ENCODE assay signal across 29 mouse cellular contexts in genomic region chr6:120489461-120489860, GRCm38 (mm10). TPM values are rescaled to one million over a fixed set of nuclear protein-coding genes. Genes with fewer than 3 reads are reported as not detected.
DNase-seq lines count a peak whose midpoint lies in the region; ATAC-seq and TF ChIP-seq lines count a peak whose summit lies in the region.
"Had no signal": no experiment of that assay in that cellular context is flagged by ENCODE, and none has a peak within 500 bp of the region (broad histone marks: within the 10 kb centered on the region; RNA-seq: fewer than 3 reads in every experiment).

No protein-coding gene starts in this region.

- H3K9me3 ChIP-seq in hindbrain, embryonic 15.5 days = no peaks in the 10 kb centered on the region
- H3K9me3 ChIP-seq in hindbrain, embryonic 11.5 days (ENCODE audit: control insufficient read depth, low read length) = no peaks in the 10 kb centered on the region
- H3K9me3 ChIP-seq in midbrain, embryonic 13.5 days = no peaks in the 10 kb centered on the region
- no peaks in the 10 kb centered on the region for H3K9me3 ChIP-seq in midbrain, postnatal 0 days (ENCODE audit: low read length)
- H3K9me3 ChIP-seq: forebrain, embryonic 13.5 days; heart, embryonic 15.5 days; intestine, embryonic 15.5 days; limb, embryonic 15.5 days had no signal

- DNase-seq in hindbrain, embryonic 11.5 days (ENCODE audit: low spot score) = no peak
- no peak for DNase-seq in midbrain, postnatal 0 days (ENCODE audit: low spot score)
- DNase-seq in 416B (ENCODE audit: low read depth) = peak; percentile 57
- peak; percentile 24 for DNase-seq in naive thymus-derived CD4-positive, alpha-beta T cell, adult 2 months (ENCODE audit: low read depth)
- DNase-seq in frontal cortex, postnatal 14 days (ENCODE audit: low spot score in 2 of 2) = no peak
- DNase-seq in urinary bladder, postnatal 25 days (ENCODE audit: low spot score) = no peak
- DNase-seq: adrenal gland, adult 8-10 months; B cell, adult 2 months; cerebellum, adult 11-12 months; cerebellum, postnatal 14 days; gastrocnemius, adult 2 months; heart, postnatal 36 days; kidney, adult 9 months; kidney, postnatal 14 days; left cerebral cortex, postnatal 4 days; lung, embryonic 14.5 days; right cerebral cortex, postnatal 14 days; thymus, postnatal 14 days had no signal

- ATAC-seq in hindbrain, embryonic 15.5 days (ENCODE audit: low FRiP score, low read depth) = no peak
- ATAC-seq in hindbrain, embryonic 11.5 days (ENCODE audit: low FRiP score) = no peak
- ATAC-seq in midbrain, embryonic 13.5 days = no peak
- no peak for ATAC-seq in midbrain, postnatal 0 days (ENCODE audit: low FRiP score)
- ATAC-seq: forebrain, embryonic 13.5 days; intestine, embryonic 15.5 days had no signal

- no peak for TF ChIP-seq CTCF in midbrain, postnatal 0 days (IDR thresholded peaks at IDR 0.05)

- no peak overlapping the region for H3K9ac ChIP-seq in hindbrain, embryonic 15.5 days
- H3K9ac ChIP-seq in hindbrain, embryonic 11.5 days (ENCODE audit: low read depth, low read length) = no peak overlapping the region
- H3K9ac ChIP-seq in midbrain, embryonic 13.5 days (replicated peaks) = no peak overlapping the region
- H3K9ac ChIP-seq in midbrain, postnatal 0 days (replicated peaks; ENCODE audit: low read length, poor library complexity, severe bottlenecking) = no peak overlapping the region; the same call in 1 of the 2 replicates
- H3K9ac ChIP-seq: forebrain, embryonic 13.5 days; heart, embryonic 15.5 days; intestine, embryonic 15.5 days; limb, embryonic 15.5 days; liver, embryonic 14.5 days; lung, embryonic 14.5 days had no signal

- H3K27me3 ChIP-seq in hindbrain, embryonic 15.5 days = no peaks in the 10 kb centered on the region
- peaks cover 12% of the 10 kb centered on the region for H3K27me3 ChIP-seq in hindbrain, embryonic 11.5 days (ENCODE audit: control insufficient read depth, insufficient read depth, low read length)
- H3K27me3 ChIP-seq in midbrain, embryonic 13.5 days = peaks cover 14% of the 10 kb centered on the region; the same call in 1 of the 2 replicates
- no peaks in the 10 kb centered on the region for H3K27me3 ChIP-seq in midbrain, postnatal 0 days (ENCODE audit: insufficient read depth, low read length)

- peaks cover 46% of the 10 kb centered on the region for H3K4me1 ChIP-seq in hindbrain, embryonic 15.5 days (replicated peaks)
- peaks cover 11% of the 10 kb centered on the region for H3K4me1 ChIP-seq in hindbrain, embryonic 11.5 days (replicated peaks; ENCODE audit: control insufficient read depth, insufficient read depth, low read length)
- H3K4me1 ChIP-seq in midbrain, embryonic 13.5 days (replicated peaks) = peaks cover 46% of the 10 kb centered on the region
- peaks cover 16% of the 10 kb centered on the region for H3K4me1 ChIP-seq in midbrain, postnatal 0 days (ENCODE audit: insufficient read depth, low read length)

- no peaks in the 10 kb centered on the region for H3K36me3 ChIP-seq in hindbrain, embryonic 15.5 days
- no peaks in the 10 kb centered on the region for H3K36me3 ChIP-seq in hindbrain, embryonic 11.5 days (ENCODE audit: control insufficient read depth, insufficient read depth, low read length)
- H3K36me3 ChIP-seq in midbrain, embryonic 13.5 days = no peaks in the 10 kb centered on the region
- H3K36me3 ChIP-seq in midbrain, postnatal 0 days (ENCODE audit: insufficient read depth, low read length) = no peaks in the 10 kb centered on the region
- H3K36me3 ChIP-seq: heart, embryonic 15.5 days; intestine, embryonic 15.5 days; limb, embryonic 15.5 days had no signal

- peak overlapping the region; percentile 80 for H3K4me2 ChIP-seq in hindbrain, embryonic 15.5 days
- H3K4me2 ChIP-seq in hindbrain, embryonic 11.5 days (replicated peaks; ENCODE audit: low read depth, low read length) = no peak overlapping the region
- 0 out of 2 replicates have a peak overlapping the region, but pooled peaks have one; percentile 69 for H3K4me2 ChIP-seq in midbrain, embryonic 13.5 days (replicated peaks)
- H3K4me2 ChIP-seq in midbrain, postnatal 0 days (ENCODE audit: low read depth, low read length, poor library complexity, severe bottlenecking) = no peak overlapping the region
- H3K4me2 ChIP-seq: heart, embryonic 15.5 days; intestine, embryonic 15.5 days; limb, embryonic 15.5 days; lung, embryonic 14.5 days had no signal

- H3K27ac ChIP-seq in hindbrain, embryonic 15.5 days (replicated peaks) = no peak overlapping the region
- H3K27ac ChIP-seq in hindbrain, embryonic 11.5 days (ENCODE audit: low read depth, low read length) = no peak overlapping the region
- no peak overlapping the region for H3K27ac ChIP-seq in midbrain, embryonic 13.5 days
- H3K27ac ChIP-seq in midbrain, postnatal 0 days (ENCODE audit: low read depth, low read length) = no peak overlapping the region
- H3K27ac ChIP-seq: forebrain, embryonic 13.5 days; gastrocnemius, adult 2 months; heart, embryonic 15.5 days; intestine, embryonic 15.5 days; limb, embryonic 15.5 days; liver, embryonic 14.5 days had no signal

- WGBS in hindbrain, embryonic 15.5 days = 61% methylated on average over 2 of the region's 2 CpGs
- 72% methylated on average over 2 of the region's 2 CpGs for WGBS in hindbrain, embryonic 11.5 days
- 71% methylated on average over 2 of the region's 2 CpGs for WGBS in midbrain, embryonic 13.5 days
- WGBS in midbrain, postnatal 0 days = 62% methylated on average over 2 of the region's 2 CpGs

- no peak overlapping the region for H3K4me3 ChIP-seq in hindbrain, embryonic 15.5 days
- H3K4me3 ChIP-seq in hindbrain, embryonic 11.5 days (ENCODE audit: low read depth, low read length) = no peak overlapping the region
- H3K4me3 ChIP-seq in midbrain, embryonic 13.5 days (replicated peaks) = no peak overlapping the region
- H3K4me3 ChIP-seq in midbrain, postnatal 0 days (ENCODE audit: low read depth, low read length) = no peak overlapping the region
- H3K4me3 ChIP-seq: forebrain, embryonic 13.5 days; gastrocnemius, adult 2 months; heart, embryonic 15.5 days; intestine, embryonic 15.5 days; limb, embryonic 15.5 days had no signal

RNA-seq across cellular contexts. Expression of gene Tmem121b, which starts 4.1 kb away (rescaled TPM):
- polyA plus RNA-seq in hindbrain, embryonic 15.5 days (2015; fragmentation: Nextera tagmentation; extraction: Ambion mirVana) = 2.9 and 3.5 TPM in 2 replicates
- 1.0 and 1.8 TPM in 2 replicates for polyA plus RNA-seq in hindbrain, embryonic 11.5 days (2014; fragmentation: Nextera tagmentation; extraction: Ambion mirVana)
- 2.6 and 3.0 TPM in 2 replicates for polyA plus RNA-seq in midbrain, embryonic 13.5 days (2015; fragmentation: Nextera tagmentation; extraction: Ambion mirVana)
- 27.2 and 30.5 TPM in 2 replicates for total RNA-seq in midbrain, postnatal 0 days (2014; rRNA removed)
- polyA plus RNA-seq in midbrain, postnatal 0 days (2015; fragmentation: Nextera tagmentation; extraction: Ambion mirVana) = 2.5 and 2.7 TPM in 2 replicates
- total RNA-seq: CH12.LX; gastrocnemius, adult 2 months; heart, adult 8-10 months; heart, postnatal 36 days; megakaryocyte-erythroid progenitor cell, adult 5-6 weeks had no signal
- polyA plus RNA-seq: G1E; heart, embryonic 15.5 days; limb, embryonic 15.5 days had no signal

RNA-seq across cellular contexts. Expression of gene Il17ra, which starts 26.4 kb away (rescaled TPM):
- 5.7 and 6.0 TPM in 2 replicates for polyA plus RNA-seq in hindbrain, embryonic 15.5 days (2015; fragmentation: Nextera tagmentation; extraction: Ambion mirVana)
- polyA plus RNA-seq in hindbrain, embryonic 11.5 days (2014; fragmentation: Nextera tagmentation; extraction: Ambion mirVana) = 2.8 and 5.4 TPM in 2 replicates
- 2.9 and 4.4 TPM in 2 replicates for polyA plus RNA-seq in midbrain, embryonic 13.5 days (2015; fragmentation: Nextera tagmentation; extraction: Ambion mirVana)
- total RNA-seq in midbrain, postnatal 0 days (2014; rRNA removed) = 2.1 and 4.9 TPM in 2 replicates
- polyA plus RNA-seq in midbrain, postnatal 0 days (2015; fragmentation: Nextera tagmentation; extraction: Ambion mirVana) = 2.0 and 2.3 TPM in 2 replicates

RNA-seq across cellular contexts. Expression of gene Hdhd5, which starts 41.7 kb away (rescaled TPM):
- 15.4 and 15.6 TPM in 2 replicates for polyA plus RNA-seq in hindbrain, embryonic 15.5 days (2015; fragmentation: Nextera tagmentation; extraction: Ambion mirVana)
- polyA plus RNA-seq in hindbrain, embryonic 11.5 days (2014; fragmentation: Nextera tagmentation; extraction: Ambion mirVana) = 12.9 and 13.8 TPM in 2 replicates
- 14.5 and 15.3 TPM in 2 replicates for polyA plus RNA-seq in midbrain, embryonic 13.5 days (2015; fragmentation: Nextera tagmentation; extraction: Ambion mirVana)
- 35.2 and 39.3 TPM in 2 replicates for total RNA-seq in midbrain, postnatal 0 days (2014; rRNA removed)
- 14.0 and 16.6 TPM in 2 replicates for polyA plus RNA-seq in midbrain, postnatal 0 days (2015; fragmentation: Nextera tagmentation; extraction: Ambion mirVana)

Comparison
In these comparisons a context has a peak if more than half of its experiments do, and no peak if none do; other contexts are left out.
1. H3K4me2 ChIP-seq: peak in hindbrain, embryonic 15.5 days (single experiment) and midbrain, embryonic 13.5 days (single experiment); none in hindbrain, embryonic 11.5 days (single experiment) and midbrain, postnatal 0 days (single experiment).
2. DNase-seq: peak in 416B (single experiment) and naive thymus-derived CD4-positive, alpha-beta T cell, adult 2 months (single experiment); none in hindbrain, embryonic 11.5 days (single experiment), midbrain, postnatal 0 days (single experiment), frontal cortex, postnatal 14 days (0 of 2) and urinary bladder, postnatal 25 days (single experiment).